Mouse (Mus musculus) G1E (cell line): ENCODE measurements at regions not wholly inside any gene's neighbourhood (a gene's known extent, or its start where the extent isn't known, plus 50 kb on each side); places are given as distances from the start of the nearest gene placed in this dataset.

ENCODE experiments used
- ATAC-seq: 2 replicates; pipeline ENCODE4 v1.8.0; 2016; ENCODE audit warnings: mild to moderate bottlenecking; ENCODE audit not compliant: insufficient number of reproducible peaks, poor library complexity, low FRiP score, severe bottlenecking; ENCODE audit errors: extremely low read depth
- DNase-seq: peaks from one replicate; pipeline ENCODE4 v3.0.0; 2012; ENCODE audit warnings: low spot score
- H3K27me3 ChIP-seq: 2 replicates; pipeline ENCODE4 v1.6.1; 2012; ENCODE audit warnings: mild to moderate bottlenecking, low read length, inconsistent platforms; ENCODE audit not compliant: insufficient read depth
- H3K36me3 ChIP-seq: replicated peaks from 2 replicates; pipeline ENCODE3; 2012; ENCODE audit warnings: mild to moderate bottlenecking, inconsistent platforms
- H3K4me1 ChIP-seq: 2 replicates; pipeline ENCODE4 v1.6.1; 2012; ENCODE audit warnings: low read depth, low read length, inconsistent platforms, mixed read lengths; ENCODE audit not compliant: insufficient read depth
- H3K4me3 ChIP-seq: 2 replicates; pipeline ENCODE4 v1.5.1; 2012; ENCODE audit warnings: low read depth, mild to moderate bottlenecking, inconsistent platforms, low read length, moderate library complexity, mixed read lengths
- H3K9me3 ChIP-seq: replicated peaks from 2 replicates; pipeline ENCODE4 v1.6.1; 2012; ENCODE audit warnings: inconsistent platforms
- CTCF ChIP-seq: IDR thresholded peaks from 2 replicates; pipeline ENCODE4 v1.5.1; 2012; ENCODE audit warnings: low read depth, low read length, inconsistent platforms, mixed read lengths
- GATA1 ChIP-seq: IDR thresholded peaks from 2 replicates; pipeline ENCODE4 v1.6.1; 2012; ENCODE audit warnings: borderline replicate concordance, low read length, inconsistent platforms, mixed read lengths
- GATA2 ChIP-seq: IDR thresholded peaks from 2 replicates; pipeline ENCODE4 v1.6.1; 2012; ENCODE audit warnings: low read depth, low read length, inconsistent platforms, borderline replicate concordance
- POLR2AphosphoS5 ChIP-seq: IDR thresholded peaks from 2 replicates; pipeline ENCODE4 v1.6.1; 2012; ENCODE audit warnings: low read depth, low read length, inconsistent platforms; ENCODE audit not compliant: insufficient replicate concordance
- TAL1 ChIP-seq: conservative IDR thresholded peaks from 2 replicates; pipeline ENCODE4 v1.6.1; 2012; ENCODE audit warnings: low read depth, low read length, inconsistent platforms, mixed read lengths

DNA sequence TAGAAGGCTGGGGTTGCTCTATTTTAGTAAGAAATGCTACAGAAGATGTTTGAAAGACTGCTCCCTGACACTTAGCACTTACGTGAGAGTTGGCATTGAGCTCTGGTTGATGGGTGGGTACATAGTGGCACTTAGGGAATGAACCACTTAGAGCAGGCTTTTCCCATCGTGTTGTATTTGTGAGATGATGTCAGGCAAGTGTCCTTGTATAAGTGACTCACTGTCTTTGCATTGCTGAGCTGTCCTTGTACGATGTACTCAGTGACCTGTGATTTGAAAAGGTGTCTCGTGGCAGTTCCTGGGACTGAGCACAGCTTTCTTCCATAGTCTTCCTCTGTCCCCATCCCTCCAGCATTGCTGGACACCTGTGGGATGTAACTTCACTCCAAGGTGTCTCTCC is 165.9 kb downstream of the 1700129C05Rik start:
- Histone ChIP-seq H3K9me3 (peaks cover 13% of the 10 kb centered on the region), H3K4me1 (no peaks in the 10 kb centered on the region), H3K27me3 (no peaks in the 10 kb centered on the region), H3K4me3 (no peak overlapping the region), H3K36me3 (no peaks in the 10 kb centered on the region)
- DNase-seq: no peak
- TF ChIP-seq POLR2AphosphoS5 (no peak), GATA2 (no peak), TAL1 (no peak), CTCF (no peak), GATA1 (no peak)
- ATAC-seq: no peak

DNA sequence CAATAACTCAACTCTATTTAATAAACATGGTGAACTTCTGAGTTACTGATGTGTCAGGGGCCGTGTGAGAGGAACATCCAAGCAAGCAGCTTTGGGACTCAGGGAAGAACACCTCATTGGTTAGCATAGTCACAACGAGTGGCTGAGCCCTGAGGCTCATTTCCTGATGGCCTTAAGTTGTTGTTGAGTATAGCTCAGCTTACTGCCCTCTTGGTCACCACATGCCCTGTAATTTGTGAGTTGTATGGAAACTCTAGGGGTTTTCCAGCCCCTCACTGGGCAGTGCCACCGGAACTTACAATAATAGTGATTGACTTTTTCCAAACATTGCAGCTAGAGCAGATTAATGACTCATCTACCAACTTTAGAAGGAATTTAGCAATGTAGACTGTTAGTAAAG is 173.4 kb downstream of the 1700129C05Rik start:
- no peaks in the 10 kb centered on the region for H3K4me1 ChIP-seq
- no peaks in the 10 kb centered on the region for H3K27me3 ChIP-seq
- no peaks in the 10 kb centered on the region for H3K36me3 ChIP-seq
- H3K4me3 ChIP-seq: no peak overlapping the region
- DNase-seq (no peak), ATAC-seq (no peak)
- TF ChIP-seq GATA2 (no peak), TAL1 (no peak), POLR2AphosphoS5 (no peak)
- H3K9me3 ChIP-seq: peaks cover 3% of the 10 kb centered on the region; the same call in 1 of the 2 replicates

DNA sequence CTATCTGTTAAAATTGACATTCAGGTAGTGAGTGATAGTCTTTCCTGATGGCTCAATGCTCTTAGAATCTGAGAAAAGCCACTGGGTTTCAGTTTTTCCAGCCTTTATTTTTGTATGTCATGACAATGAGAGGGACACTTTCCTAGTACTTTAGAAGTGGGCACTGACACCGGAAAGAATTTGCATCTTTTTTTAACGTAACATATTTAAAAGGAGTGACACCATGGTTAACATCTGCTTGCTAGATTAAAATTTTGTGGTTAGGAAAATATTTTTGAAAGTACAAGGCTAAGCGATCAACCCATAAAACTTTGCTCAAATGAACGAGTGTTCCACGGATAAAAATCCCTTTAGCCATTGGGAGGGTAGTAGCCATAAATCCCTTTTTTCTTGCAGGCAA is 174.7 kb downstream of the 1700129C05Rik start:
- Histone ChIP-seq H3K27me3 (no peaks in the 10 kb centered on the region), H3K4me1 (no peaks in the 10 kb centered on the region), H3K9me3 (peaks cover 3% of the 10 kb centered on the region; the same call in 1 of the 2 replicates), H3K4me3 (no peak overlapping the region), H3K36me3 (no peaks in the 10 kb centered on the region)
- ATAC-seq (no peak), DNase-seq (no peak)
- TF ChIP-seq POLR2AphosphoS5 (no peak), TAL1 (no peak), CTCF (no peak), GATA2 (no peak), GATA1 (no peak)

DNA sequence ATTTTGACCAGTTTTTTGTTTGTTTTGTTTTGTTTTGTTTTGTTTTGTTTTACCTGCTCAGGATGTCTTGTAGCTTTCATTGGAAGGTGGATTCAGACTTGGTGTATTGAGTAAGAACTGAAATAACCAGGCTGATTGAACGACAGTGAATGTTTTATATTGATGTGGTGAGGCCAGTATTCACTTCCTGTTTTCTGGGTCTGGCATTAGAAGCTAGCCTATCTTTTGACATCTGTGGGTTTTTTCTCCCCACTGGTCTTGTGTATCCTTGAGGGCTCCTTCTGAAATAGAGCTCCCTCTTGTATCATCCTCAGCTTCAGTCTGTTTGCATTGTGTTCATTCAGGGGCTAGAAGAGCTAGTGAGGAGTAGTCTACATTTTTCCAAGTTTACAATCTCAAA is 175.5 kb downstream of the 1700129C05Rik start:
- Histone ChIP-seq H3K4me3 (no peak overlapping the region), H3K27me3 (no peaks in the 10 kb centered on the region), H3K4me1 (no peaks in the 10 kb centered on the region), H3K36me3 (no peaks in the 10 kb centered on the region), H3K9me3 (0 out of 2 replicates have a peak, but pooled peaks cover 5% of the 10 kb centered on the region)
- no peak for ATAC-seq
- DNase-seq: no peak
- TF ChIP-seq GATA2: no peak
- TF ChIP-seq POLR2AphosphoS5: no peak

DNA sequence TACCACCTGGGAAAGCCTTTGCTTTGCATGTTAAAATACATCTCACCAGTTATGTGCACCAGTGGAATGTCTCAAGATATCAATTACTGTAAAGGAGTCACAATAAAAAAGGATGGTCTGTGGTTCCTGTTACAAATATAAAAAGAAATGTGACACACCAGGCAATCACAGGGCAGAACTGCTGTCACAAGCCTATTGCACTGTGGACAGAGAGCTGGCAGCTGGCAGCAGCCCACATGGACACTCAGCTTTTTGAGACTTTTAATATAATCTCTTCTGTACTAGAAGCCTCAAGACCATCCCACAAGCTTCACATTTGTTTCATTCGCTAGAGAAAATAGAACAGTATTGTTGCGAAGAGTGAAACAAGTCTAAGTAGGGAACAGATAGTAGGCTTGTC is 197.7 kb downstream of the 1700129C05Rik start:
- no peak for TF ChIP-seq TAL1
- no peak for TF ChIP-seq GATA1
- TF ChIP-seq POLR2AphosphoS5: no peak
- TF ChIP-seq CTCF: no peak
- TF ChIP-seq GATA2: no peak
- Histone ChIP-seq H3K4me1 (no peaks in the 10 kb centered on the region), H3K4me3 (no peak overlapping the region), H3K9me3 (no peaks in the 10 kb centered on the region), H3K27me3 (no peaks in the 10 kb centered on the region), H3K36me3 (no peaks in the 10 kb centered on the region)
- DNase-seq (no peak), ATAC-seq (no peak)

DNA sequence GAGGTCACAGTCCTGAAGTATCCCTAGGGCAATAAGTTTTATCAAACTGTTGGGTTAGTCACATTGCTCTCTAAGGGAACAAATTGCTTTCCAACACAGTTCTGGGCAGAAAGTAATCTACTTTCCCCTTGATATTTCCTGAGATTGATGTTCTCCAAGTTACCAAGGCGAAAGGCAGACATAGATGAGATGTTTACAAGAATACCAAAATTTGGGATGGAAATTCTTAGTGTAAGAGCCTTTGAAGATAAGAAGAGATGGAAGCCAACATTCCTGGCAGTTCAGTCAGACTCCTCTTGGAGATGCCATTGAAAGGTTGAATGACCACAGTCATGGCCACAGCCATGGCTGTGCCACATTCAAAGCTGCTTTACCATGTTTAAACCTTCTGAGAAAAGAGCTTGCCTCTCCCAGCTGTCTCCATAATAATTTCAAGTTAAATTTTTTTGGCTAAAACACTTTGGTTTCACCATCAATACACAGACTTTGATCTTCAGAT is 199.4 kb downstream of the 1700129C05Rik start:
- Histone ChIP-seq H3K27me3 (no peaks in the 10 kb centered on the region), H3K4me3 (no peak overlapping the region), H3K4me1 (no peaks in the 10 kb centered on the region), H3K36me3 (no peaks in the 10 kb centered on the region), H3K9me3 (peaks cover 5% of the 10 kb centered on the region)
- DNase-seq (no peak), ATAC-seq (no peak)
- no peak for TF ChIP-seq GATA2
- TF ChIP-seq CTCF: no peak
- TF ChIP-seq POLR2AphosphoS5: no peak
- TF ChIP-seq TAL1: no peak
- no peak for TF ChIP-seq GATA1

DNA sequence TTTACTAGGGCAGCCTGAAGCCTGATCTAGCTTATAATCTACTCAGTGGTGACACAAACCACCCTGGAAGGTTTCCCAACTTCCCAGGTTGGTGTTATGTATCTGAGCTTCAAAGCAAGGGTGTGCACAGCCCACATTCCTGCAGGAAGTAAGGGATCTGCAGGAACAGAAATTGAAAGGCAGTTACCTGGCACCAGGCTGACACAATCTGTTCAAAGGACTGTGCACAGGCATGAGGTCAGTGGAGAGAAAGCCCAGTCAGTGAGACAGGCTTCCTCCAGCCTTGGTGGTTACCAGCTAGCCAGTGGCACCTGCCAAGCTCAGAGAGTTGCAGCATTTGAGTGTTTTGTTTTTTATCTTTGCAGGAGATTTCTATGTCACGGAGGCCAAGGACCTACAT is 203.6 kb downstream of the 1700129C05Rik start:
- no peak for ATAC-seq
- TF ChIP-seq GATA1: no peak
- no peak for TF ChIP-seq CTCF
- TF ChIP-seq POLR2AphosphoS5: no peak
- TF ChIP-seq TAL1: no peak
- TF ChIP-seq GATA2: no peak
- DNase-seq: no peak
- Histone ChIP-seq H3K36me3 (no peaks in the 10 kb centered on the region), H3K4me1 (no peaks in the 10 kb centered on the region), H3K4me3 (no peak overlapping the region), H3K27me3 (no peaks in the 10 kb centered on the region), H3K9me3 (peaks cover 12% of the 10 kb centered on the region)
